Mouse (Mus musculus) brain, adult 10 weeks (tissue): ENCODE results near the gene Ndufaf4. TPM values are rescaled to one million over a fixed set of nuclear protein-coding genes. Genes with fewer than 3 reads are reported as not detected.

ENCODE experiments used
- polyA plus RNA-seq: library from polyadenylated mRNA; stranded (reverse); fragments of 350-450 nt; fragmentation: Illumina TruSeq; extraction: RNeasy Lipid Tissue Mini Kit (QIAGEN cat#74804); gene quantifications from one replicate; pipeline ENCODE4 v1.2.3, GENCODE M21; 2015; ENCODE audit warnings: low read depth, low replicate concordance

Ndufaf4 gene
- 39.8 TPM for polyA plus RNA-seq

DNA sequence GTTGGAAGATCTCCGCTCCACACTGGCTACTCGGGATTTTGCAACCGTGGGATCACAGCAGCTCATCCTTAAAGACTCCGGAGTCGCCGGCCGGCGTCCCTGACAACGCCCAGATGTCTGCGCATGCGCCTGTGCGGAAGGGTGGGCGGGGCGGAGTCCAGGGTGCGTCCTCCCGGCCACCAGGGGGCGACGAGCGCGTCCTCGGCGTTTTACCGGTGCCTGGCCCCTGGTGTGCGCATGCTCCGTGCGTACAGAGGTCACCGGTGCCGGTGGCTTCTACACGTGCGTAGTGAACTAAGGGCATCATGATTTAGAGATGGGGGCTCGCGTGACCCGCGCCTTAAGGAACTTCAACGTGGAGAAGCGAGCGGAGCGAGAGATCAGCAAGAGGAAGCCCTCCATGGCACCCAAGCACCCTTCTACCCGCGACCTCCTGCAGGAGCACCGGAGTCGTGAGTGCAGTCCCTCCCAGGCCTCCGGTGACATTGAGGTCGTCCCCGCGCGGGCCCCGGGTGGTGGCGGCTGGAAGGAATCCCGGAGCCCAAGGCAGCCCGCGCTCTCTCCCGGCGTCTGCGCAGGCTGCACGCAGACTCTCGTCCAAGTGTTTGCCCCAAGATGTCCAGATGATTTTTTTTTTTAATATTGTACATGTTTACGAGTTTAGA, at the start of gene Ndufaf4:
TSS of gene Ndufaf4 (plus strand) at position 233 of the 665 bp plus-strand sequence.

DNA sequence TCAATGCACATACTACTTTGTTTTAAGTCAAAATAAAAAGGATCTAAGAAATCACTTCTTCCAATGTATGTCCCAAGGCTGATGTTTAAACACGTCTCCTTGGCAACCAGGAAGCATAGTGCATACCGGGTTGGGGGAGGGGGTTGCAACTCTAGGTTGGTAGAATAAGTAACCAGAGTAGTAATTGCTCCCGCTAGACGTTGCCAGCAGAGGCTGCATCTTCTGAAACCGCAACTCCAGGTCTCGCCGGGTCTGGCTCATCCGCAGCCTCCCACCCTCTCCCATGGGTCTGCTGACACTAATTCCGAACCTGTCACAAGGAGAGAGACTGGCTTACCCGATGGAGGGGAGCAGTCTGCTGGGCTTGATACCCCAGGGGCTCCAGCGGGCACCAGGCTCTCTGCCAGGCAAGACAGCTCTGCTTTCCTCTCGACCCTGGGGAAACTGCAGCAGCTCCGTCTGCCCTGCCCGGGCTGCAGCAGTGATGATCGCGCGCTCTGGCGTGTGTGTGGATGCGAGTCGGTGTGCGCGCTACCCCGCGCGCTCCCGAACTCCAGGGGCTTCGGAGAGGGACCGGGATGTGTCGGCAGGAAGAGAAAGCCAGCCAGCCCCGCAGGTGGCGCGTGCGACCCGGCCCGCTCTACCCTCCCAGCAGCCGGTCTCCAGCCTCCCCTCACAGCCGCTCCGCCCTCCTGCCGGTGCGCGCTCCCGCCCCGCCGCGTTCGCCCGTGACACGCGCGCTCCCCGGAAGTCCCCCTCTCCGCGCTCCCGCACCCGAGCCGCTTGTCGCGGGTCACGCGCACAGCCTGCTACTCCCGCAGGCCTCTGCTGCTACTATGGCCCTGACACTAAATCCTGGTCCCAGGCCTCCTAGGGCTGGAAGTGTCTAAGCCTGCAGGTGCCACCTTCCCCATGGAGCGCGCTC, 47.2 kb upstream of the Ndufaf4 start, which contains the start of gene Klhl32:
TSS of gene Klhl32 (minus strand) at position 724 of the 925 bp plus-strand sequence.

Other genes with a start within 250 kb of the Ndufaf4 start
- gene Klhl32, start 47.0 kb upstream of the Ndufaf4 start, polyA plus RNA-seq, result 8.5 TPM
- 7.7 TPM for gene Gpr63, start 68.3 kb downstream of the Ndufaf4 start, polyA plus RNA-seq